Mouse (Mus musculus): ENCODE measurements around the gene Gimap1. TPM values are rescaled to one million over a fixed set of nuclear protein-coding genes. Genes with fewer than 3 reads are reported as not detected.
A peak's percentile ranks its signal among the peaks of the same experiment; 100 is the strongest.

Gene Gimap1
- 100 to 1,000 TPM; 321 to 429 TPM for polyA plus RNA-seq (2017; shearing (Covaris generic))

DNA sequence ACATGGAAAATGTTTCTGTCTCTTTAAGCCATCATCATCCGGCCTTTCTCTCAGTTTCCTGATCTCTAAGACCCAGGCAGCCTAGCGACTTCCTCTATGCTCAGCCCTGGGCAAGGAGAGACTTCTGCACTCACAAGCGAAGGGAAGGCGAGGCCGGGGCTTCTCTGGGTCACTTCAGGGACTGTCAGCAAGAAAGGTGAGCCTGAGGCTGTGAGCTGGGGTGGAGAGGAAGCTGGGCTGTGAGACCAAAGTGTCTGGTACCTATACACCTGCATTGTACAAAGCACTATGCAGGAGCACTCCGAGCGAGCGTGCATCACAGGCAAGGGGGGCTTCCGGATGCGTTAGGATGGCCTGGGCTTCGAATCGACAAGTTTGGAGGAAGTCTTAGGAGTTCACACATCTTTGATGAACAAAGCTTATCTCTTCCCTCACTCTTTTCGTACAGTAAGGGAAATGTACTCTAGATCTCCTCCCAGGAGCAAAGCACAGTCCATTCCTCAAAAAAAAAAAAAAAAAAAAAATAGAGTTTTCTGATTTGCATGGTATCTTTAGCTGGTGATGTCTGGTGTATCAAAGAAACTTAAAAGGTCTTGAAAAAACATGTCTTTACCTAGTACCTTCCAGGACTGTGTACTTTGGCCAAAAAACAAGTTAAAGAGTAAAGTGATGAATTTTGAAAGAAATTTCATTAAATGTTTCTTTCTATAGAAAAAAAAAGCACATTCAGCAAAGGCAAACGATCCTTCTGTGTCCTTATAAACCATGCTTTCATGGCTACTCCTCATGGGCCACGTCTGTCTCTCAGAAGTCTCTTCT is at the start of gene Gimap1:
TSS of gene Gimap1 (plus strand) at position 94 of the 819 bp plus-strand sequence.
- peak; percentile 67 for ATAC-seq

DNA sequence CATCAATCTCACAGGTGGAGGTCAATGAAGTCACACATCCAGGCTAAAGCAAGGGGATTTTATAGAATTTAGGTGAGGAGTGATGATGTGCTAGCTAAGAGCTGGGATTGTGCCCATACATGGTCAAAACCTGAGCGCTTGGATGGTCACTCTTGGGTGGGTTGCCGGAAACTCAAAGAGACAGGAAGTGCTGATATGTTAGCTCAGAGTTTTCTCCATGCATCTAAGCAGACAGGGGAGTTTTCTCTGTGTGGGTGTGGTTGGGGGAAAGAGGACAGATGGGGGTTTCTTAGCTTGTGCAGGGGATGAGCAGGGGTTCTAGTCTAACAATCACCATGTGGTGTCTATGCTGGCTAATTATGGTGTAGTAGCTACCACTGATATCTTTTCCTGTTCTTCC is 49.5 kb upstream of the Gimap1 start:
- ATAC-seq = peak; percentile 57

DNA sequence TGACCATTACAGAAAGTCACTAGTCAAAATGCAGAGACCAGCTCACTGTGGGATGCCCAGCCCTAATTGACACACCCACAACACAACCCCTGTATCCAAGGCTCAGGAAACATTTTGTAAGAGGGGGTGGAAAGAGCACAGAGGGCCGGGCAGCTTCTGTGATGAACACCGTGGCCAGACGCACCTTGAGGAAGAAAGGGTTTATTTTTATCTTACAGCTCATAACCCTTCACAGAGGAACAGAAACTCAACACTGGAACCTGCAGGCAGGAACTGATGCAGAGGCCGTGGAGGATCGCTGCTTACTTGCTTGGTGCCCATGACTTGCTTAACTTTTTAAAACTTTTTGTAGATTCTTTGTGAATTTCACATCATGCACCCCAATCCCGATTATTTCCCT is 45.9 kb upstream of the Gimap1 start:
- no peak for ATAC-seq

DNA sequence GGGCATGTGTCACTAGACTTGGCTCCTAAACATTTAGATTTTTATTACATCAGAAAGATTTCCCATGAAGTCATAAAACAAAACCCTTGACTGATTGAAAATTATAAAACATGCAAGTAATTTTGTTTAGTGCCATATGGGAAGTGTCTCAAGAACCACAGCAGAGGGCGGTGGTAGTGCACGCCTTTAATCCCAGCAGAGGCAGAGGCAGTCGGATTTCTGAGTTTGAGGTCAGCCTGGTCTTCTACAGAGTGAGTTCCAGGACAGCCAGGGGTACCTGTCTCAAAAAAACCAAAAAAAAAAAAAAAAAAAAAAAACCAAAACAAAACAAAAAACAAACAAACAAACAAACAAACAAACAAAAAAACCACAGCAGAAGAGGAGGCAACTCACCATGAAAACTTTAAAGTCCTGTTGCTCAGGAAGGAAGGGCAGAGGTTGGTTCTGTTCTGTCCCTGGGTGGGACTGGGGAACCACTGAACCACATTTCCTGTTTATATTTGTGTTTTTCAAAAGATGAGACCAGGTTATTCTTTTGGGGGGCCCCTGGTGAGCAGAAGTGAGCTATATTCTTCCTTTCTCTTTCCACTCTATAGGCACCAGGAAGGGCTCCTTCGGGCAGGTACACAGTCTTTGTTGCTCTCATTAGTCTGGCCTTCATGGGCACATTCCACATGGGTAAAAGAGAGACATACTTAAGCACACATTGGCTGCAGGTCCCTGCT is 41.9 kb upstream of the Gimap1 start:
- ATAC-seq = peak; percentile 21

DNA sequence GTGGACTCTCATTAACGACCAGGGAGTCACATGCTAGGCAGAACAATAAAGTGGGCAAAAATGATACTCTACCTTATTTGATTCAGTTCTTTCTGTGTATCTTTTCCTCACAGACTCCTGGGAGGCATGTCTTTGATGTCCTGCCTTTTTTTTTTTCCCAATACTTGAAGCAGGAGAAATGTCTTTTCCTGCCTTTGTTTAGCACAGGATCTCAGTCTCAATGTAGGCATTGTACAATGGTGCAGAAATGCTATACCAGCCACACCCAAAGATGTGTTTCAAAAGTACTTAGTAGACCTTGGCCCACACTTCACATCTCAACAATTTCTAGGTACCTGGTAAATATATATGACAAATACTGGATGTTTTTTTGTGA is 41.3 kb upstream of the Gimap1 start:
- no peak for ATAC-seq

DNA sequence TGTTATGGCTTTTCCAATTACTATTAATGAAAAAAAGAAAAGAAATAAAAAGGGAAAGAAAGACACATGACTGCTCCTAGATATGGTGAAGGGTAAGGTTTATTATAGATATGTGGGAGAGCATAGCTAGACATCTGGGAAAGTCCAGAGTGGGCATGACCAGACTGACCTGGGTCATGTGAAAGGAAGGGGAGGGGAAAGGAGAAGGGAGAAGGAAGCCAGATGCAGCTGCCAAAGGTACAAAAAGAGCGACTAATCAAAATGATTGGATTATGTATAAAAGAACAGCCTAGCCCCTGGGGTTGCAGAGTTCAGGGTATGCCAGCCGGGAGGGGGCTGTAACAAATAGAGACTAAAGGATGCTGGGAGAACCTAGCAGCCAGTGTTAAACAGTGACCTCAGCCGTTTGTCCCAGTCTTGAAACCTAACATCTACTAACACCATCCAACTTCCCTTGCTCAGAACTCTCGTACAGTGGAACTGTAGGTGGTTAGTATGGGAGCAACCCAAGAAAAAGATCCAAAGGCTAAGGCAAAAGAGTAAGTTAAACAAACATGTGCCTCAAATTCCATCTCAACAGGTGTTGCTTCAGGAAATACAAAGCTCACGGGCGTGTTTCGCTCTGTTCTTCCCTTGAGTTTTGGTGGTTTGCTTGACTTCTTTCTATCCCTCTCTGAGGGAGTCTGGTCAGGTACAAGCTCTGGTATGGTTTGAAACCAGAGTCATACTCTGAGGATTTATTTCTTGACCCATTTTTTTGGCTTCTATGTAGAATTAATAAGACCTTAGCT is 40.6 kb upstream of the Gimap1 start:
- no peak for ATAC-seq

DNA sequence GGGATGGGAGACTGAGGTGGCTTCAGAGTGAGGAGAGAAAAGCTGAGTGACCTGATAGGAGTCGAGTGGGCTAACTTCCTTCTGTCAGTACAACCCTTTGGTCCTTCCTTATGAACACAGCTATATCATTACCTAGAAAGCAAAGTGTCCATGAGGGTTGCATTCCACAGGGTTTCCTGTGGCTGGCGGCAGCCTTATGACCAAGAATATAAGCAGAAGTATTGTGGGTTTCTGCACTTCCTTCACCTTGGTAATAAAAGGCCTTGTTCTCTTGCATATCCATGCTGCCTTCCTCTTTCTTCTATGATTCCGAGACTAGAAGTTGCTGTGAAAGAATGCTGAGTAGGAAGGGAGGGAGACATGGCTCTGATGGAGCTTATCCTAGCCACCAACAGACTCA is 40.0 kb upstream of the Gimap1 start:
- no peak for ATAC-seq

DNA sequence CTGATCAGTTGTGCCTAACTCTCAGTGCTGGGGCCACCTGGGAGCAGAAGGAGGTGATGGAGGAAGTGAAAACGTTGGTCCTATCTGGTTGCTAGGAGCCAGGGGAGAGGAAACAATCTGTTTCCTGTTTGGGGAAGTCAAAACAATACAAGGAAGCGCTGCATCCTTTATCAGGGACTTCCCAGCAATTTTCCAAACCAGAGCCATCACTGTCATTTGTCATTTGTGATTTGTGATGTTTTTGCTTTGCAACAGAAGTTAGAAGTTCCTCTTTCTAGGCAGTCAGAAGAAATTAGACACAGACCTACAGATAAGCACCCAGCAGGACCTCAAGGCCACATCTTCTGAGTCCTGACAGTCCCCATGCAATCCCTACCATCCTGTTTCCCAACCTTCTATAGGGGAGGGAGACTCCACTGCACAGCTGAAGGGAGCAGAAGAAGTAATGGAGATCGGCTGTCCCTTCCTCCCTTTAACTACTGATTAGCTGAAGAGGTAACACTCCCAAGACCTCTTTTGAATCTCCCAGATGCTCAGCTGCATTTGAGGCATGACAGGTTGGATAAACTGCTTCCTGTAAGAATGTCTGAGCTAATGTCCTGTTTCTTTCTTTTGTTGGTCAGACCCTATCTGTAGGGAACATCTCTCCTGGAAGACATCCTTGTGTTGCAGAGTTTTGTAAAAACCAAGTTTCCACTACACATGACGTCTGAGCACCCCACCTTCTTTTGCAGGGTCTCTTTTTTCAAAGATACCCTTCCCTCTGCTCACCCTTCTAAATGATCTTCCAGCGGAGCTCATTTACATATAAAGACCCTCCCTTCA is 38.4 kb upstream of the Gimap1 start:
- peak; percentile 52 for ATAC-seq

DNA sequence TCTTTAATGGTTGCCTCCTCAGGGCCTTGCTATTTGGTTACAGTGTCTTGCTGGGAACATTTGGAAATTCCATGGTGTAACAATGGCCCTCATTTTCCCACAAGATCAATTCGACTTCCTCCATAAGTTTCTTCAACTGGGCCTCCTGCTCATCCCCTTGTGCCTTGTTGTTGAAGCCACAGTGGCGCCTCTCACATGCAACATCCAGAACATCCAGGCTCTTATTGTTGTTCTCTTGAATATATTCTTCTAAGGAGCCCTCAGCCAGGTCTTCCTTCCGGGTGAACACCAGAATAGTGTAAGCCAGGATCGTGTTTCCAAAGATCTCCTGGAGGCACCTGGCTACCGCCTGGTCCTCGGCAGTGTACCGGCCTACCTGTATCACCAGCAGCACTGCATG is 36.7 kb upstream of the Gimap1 start:
- ATAC-seq = no peak

DNA sequence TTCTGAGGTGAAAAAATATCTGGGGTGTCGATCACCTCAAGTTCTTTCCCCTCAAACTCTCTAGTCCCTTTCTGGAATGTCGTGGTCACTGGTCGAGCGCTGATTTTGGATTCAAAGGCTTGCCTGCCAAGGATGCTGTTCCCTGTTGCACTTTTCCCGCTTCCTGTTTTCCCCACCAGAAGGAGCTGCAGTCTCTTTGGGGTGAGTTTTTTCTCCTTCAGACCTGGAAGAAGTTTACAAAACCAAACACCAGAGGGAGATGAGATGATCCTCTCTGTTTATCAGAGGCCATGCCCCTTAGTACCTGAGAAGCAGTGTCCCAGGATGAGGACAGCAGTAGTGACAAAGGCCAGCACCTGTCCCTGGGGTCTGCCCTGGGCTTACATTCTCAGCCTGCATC is 36.3 kb upstream of the Gimap1 start:
- ATAC-seq = no peak

DNA sequence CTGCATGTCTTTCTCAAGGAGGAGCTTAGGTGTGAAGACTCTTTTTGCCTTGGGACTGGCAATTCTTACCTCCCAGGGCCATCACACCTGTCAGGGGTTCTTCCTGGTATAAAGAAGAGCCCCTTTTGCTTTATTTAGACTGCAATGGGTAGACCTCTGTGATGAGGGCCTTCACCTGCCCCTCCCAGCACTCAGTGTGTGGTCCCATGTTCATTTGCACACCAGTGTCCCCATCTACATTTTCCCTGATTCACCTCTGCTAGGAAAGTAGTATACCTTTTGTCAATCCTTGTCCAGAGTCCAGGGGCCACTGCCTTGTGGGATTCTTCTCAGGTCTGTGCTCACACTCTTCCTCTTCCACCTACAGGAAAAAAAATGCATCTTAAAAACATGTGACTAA is 34.7 kb upstream of the Gimap1 start:
- no peak for ATAC-seq

DNA sequence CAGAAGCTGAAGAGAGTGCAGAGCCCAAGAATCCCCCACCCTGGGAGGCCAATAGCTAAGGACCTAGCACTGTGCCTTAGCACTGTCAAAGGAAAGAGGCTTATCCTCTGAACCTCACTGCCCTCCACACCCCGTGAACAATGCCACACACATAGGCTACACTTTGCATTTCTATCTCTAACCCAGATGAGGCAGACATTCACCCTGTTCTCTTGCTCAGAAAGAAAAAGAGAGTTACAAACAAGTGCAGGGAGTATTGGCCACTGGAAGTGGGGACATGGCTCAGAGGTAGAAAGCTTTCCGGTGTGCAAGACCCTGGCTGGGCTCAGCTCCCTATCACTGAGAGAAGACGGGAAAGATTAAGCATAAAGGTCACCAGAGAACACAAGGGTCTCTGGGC is 32.7 kb upstream of the Gimap1 start:
- ATAC-seq = peak; percentile 18

DNA sequence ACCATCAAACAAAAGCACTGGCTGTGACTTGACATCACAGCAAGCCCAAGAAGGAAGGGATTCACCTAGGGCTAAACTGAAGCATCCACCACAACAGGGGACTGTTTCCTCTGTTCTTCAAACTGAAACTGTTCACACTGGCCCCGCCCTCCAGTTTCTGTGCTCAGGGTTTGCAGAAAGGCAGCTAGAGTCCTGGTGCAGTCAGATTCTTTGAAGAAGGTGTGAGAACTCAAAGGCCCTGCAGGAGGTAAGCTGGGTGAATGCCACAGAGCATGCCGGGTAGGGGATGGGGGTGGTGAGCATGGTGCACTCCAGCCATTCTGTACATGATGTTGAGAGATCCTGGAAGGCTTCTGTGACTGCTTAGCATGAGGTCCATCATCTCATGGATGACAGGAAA is 20.4 kb upstream of the Gimap1 start, which contains the start of the genes Gm28053 and Gimap7:
TSS of gene Gm28053 (plus strand) at position 153 of the 400 bp plus-strand sequence.
TSS of gene Gimap7 (plus strand) at position 167 of the 400 bp plus-strand sequence.
- peak; percentile 95 for ATAC-seq

DNA sequence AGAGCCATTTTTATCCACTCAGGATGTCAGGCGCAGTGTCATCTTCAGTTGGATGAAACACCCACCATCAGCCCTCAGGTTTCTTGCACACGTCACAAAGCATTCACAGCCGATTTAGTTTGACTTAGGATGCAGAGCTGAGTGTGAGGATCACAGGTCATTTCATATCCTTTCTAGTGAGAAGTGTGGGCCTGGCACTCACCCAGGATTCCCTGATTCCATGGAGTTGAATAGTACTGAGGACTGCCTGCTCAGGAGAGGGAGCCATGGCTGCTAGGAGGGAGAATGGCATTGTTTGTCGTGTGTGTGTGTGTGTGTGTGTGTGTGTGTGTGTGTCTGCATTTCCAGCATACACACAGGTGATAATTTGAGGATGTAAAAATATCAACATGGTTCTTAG is 18.5 kb upstream of the Gimap1 start:
- ATAC-seq = no peak

DNA sequence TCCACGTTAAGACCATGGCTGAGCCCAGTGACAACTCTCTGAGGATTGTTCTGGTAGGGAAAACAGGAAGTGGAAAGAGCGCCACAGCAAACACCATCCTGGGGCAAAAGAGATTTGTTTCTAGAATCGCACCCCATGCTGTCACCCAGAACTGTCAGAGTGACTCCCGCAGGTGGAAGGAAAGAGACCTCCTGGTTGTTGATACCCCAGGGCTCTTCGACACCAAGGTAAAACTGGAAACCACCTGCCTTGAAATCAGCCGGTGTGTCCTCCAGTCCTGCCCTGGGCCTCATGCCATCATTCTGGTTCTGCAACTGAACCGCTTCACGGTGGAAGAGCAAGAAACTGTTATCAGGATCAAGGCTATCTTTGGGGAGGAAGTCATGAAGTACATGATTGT is 15.4 kb upstream of the Gimap1 start:
- no peak for ATAC-seq

DNA sequence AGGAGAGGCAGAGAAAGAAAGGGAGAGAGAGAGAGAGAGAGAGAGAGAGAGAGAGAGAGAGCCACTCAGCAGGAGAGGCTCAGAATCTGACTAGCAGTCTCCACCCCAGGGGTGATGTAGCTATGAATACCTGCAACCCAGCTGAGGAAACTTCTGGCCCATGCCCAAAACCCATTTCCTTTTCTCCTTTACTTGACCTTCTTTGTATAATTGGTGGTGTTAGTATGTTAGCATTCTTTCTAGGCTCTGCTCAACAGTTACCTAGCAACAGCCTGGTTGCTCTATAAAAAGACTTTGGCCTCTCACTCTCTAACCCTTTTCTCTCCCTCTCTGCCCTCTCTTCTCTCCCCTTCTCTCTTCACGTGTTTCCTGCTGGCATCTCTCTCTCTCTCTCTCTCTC is 13.4 kb upstream of the Gimap1 start:
- peak; percentile 60 for ATAC-seq

DNA sequence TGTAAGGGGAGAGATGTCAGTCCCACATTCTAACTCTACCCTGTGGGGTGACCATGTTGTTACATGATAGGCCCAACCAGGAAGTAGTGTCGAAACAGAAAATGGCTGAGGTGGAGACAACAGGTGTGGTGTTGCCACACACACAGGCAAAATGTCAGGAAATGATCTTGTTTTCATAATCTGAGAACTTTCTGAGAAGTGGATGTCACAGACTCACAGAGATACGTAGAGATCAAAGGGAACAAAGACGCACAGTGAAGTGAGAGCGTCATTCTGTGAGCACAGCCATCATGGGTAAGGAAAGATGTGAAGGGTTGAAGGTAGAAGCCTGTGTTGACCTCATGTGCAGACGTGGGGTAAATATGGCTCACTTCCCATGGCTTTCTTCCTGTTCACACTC is 11.1 kb upstream of the Gimap1 start:
- peak; percentile 68 for ATAC-seq

DNA sequence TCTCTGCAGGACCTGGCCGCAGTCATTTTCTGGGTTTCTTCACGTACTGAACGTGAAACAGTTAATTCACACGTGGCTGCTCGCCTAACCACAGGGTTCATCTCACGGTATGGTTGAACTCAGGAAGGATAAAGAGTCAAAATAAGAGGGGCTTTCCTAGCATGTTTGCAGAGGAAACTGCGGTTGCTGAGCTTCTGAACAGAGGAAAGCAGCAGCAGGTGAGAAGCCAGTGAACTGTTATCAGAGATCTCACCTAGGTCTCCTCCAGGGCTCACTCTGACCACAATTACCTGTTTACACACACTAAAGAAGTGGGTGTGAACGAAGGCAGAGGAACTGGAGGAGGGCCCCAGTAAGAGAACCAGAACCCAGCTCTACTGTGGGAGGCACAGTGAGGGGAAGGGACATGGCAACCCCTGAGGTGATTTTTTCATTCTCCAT is 6.0 kb upstream of the Gimap1 start:
- ATAC-seq = peak; percentile 90

DNA sequence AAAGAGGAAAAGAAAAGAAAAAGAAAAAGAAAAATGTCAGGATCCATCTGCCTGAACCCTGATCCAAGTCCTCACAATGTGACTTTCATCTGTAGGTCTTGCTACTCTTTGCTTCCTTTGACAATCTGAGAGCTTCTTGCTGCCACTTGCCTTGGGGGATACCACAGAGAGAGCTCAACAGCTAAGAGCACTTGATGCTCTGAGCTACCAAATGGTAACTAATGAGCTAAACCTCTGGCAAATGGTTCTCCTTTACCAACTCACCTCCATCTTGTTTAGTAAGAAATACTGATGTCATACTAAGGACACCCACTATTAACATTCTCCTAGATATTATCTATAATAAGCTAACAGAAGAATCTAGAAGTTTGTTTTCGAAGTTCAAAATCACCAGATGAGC is 5.2 kb upstream of the Gimap1 start:
- no peak for ATAC-seq

DNA sequence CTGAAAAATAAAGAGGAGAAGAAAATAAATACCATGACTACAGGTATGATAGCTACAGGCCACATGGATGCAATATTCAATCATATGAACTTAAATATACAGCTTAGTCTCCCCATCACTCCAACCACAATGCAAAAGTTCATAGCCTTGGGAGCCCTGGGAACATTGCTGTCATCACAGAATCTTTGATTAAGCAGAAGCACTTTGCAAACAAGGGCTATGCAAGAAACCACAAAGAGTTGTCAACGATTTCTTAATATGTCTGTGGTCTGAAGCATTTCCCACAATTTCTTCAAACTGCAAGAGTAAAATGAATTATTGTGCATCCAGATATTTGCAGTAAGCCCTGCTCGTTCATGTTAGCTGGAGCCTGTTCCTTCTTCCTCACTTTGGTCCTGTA is 1.8 kb upstream of the Gimap1 start:
- ATAC-seq = no peak

DNA sequence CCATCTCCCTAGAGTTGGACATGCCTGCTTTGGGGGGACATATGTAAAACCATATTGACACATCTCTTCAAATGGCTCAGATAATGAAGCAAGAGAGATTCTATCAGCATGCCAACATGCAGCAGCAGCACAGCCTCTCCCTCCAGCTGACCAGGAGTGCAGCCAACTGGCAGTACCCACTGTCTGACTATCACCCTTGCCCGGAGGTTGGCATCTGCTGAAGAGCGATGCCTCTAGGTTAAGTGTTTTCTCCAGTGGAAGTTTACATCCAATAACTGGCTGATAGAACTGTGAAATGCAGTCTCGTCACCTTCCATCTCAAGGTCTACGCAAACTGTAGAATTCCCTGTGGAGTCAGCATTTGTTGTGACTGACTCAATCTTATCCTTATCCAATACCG is 1.2 kb upstream of the Gimap1 start:
- no peak for ATAC-seq

DNA sequence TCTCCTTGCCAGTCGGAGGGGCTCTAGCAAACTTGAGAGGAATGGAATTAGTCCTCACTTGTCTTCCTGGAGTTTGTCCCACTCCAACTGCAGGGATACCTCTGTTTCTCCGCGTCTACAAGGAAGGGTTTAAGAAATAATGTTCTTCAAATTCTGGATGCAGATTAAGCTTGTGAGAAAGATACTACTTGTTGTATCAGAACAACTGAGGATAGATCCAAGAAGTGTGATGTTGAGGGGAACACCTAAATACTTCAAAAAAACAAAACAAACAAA is 864 bp downstream of the Gimap1 start:
- ATAC-seq = no peak
